Mouse (Mus musculus) left cerebral cortex, postnatal 25 days (tissue): ENCODE data around the gene Myo1c. TPM values are rescaled to one million over a fixed set of nuclear protein-coding genes. Genes with fewer than 3 reads are reported as not detected.
"Not testable (repeated sequence)": the region's sequence is repeated elsewhere in the genome, so short reads cannot be mapped to it uniquely, and the experiment has no call there.

Experiments used
- DNase-seq, 2 experiments: peaks; one replicate each; pipeline ENCODE4 v3.0.0; 2022; ENCODE audit warnings: low spot score in 2 of 2, mixed read lengths in 1 of 2
- intact Hi-C: fragments of 180-260 bp; cut with DNase I; formaldehyde crosslinking; loops from one replicate; pipeline ENCODE4 v1.15.1; 2025
- total RNA-seq, 2 experiments: library from RNA; stranded (reverse); gene quantifications; 2 replicates each; pipeline ENCODE4 v1.2.3; 2021

Myo1c gene
- total RNA-seq, 2 experiments from 2014 or later, result 17.4 to 19.0 TPM

- intact Hi-C loops, result no loop called here
- DNase-seq, result no peak
These were observed 43.3 kb downstream of the Myo1c start for GRCm38 (mm10) chr11:75693570-75693969.

GRCm38 (mm10) chr11:75697464-75697863 is 47.2 kb downstream of the Myo1c start:
- intact Hi-C loops, DNase-seq: not testable (repeated sequence)

GRCm38 (mm10) chr11:75700557-75700956 is 50.3 kb downstream of the Myo1c start:
- intact Hi-C loops, result no loop called here
- no peak for DNase-seq

GRCm38 (mm10) chr11:75702761-75703160 is 52.5 kb downstream of the Myo1c start:
- no peak for DNase-seq
- intact Hi-C loops, result no loop called here

GRCm38 (mm10) chr11:75703748-75704147 is 53.4 kb downstream of the Myo1c start:
- intact Hi-C loops, result no loop called here
- peak in 1 of 2 experiments; percentile 43 for DNase-seq

- no peak for DNase-seq
- intact Hi-C loops, result no loop called here
These were observed 63.6 kb downstream of the Myo1c start for GRCm38 (mm10) chr11:75713949-75714348.

GRCm38 (mm10) chr11:75715556-75715955 is 65.3 kb downstream of the Myo1c start:
- intact Hi-C loops, result no loop called here
- DNase-seq, result no peak

- intact Hi-C loops, result no loop called here
These were observed 66.5 kb downstream of the Myo1c start for GRCm38 (mm10) chr11:75716661-75717325.

GRCm38 (mm10) chr11:75722339-75722738 is 72.0 kb downstream of the Myo1c start:
- intact Hi-C loops, result no loop called here
- no peak for DNase-seq

More at GRCm38 (mm10) chr11:75716661-75717325, 66.5 kb downstream of the Myo1c start:
- no peak for DNase-seq

Other genes starting within 250 kb of the Myo1c start
- gene Serpinf1, start 227.8 kb upstream of the Myo1c start, total RNA-seq, result 10 to 100 TPM; 16.7 to 17.3 TPM
- gene Serpinf2, start 210.9 kb upstream of the Myo1c start, total RNA-seq, result not detected
- 10 to 100 TPM; 17.4 to 18.7 TPM for gene Wdr81, start 195.8 kb upstream of the Myo1c start, total RNA-seq
- gene Tlcd2, start 188.8 kb upstream of the Myo1c start, total RNA-seq, result under 1 TPM; 0.69 to 0.80 TPM
- gene Prpf8, start 163.7 kb upstream of the Myo1c start, total RNA-seq, result 100 to 1,000 TPM; 120 to 127 TPM
- 1 to 10 TPM; 2.0 to 2.7 TPM for gene Rilp, start 140.4 kb upstream of the Myo1c start, total RNA-seq
- gene Scarf1, start 137.0 kb upstream of the Myo1c start, total RNA-seq, result 1 to 10 TPM; 1.7 to 2.1 TPM
- 10 to 100 TPM; 50.3 to 59.4 TPM for gene Slc43a2, start 118.8 kb upstream of the Myo1c start, total RNA-seq
- gene Pitpna, start 62.4 kb upstream of the Myo1c start, total RNA-seq, result 100 to 1,000 TPM; 330 to 346 TPM
- 10 to 100 TPM; 38.5 to 41.3 TPM for gene Inpp5k, start 19.5 kb upstream of the Myo1c start, total RNA-seq
- gene Crk, start 28.8 kb downstream of the Myo1c start, total RNA-seq, result 100 to 1,000 TPM; 125 to 137 TPM
- 1,000 to 10,000 TPM in 1 of 2 experiments, 100 to 1,000 TPM in 1; 981 to 1,083 TPM for gene Ywhae, start 82.4 kb downstream of the Myo1c start, total RNA-seq
- gene Doc2b, start 145.5 kb downstream of the Myo1c start, total RNA-seq, result 10 to 100 TPM; 22.8 to 27.9 TPM